Comparison of ENCODE assay signal across 8 mouse cellular contexts in the genomic region with DNA sequence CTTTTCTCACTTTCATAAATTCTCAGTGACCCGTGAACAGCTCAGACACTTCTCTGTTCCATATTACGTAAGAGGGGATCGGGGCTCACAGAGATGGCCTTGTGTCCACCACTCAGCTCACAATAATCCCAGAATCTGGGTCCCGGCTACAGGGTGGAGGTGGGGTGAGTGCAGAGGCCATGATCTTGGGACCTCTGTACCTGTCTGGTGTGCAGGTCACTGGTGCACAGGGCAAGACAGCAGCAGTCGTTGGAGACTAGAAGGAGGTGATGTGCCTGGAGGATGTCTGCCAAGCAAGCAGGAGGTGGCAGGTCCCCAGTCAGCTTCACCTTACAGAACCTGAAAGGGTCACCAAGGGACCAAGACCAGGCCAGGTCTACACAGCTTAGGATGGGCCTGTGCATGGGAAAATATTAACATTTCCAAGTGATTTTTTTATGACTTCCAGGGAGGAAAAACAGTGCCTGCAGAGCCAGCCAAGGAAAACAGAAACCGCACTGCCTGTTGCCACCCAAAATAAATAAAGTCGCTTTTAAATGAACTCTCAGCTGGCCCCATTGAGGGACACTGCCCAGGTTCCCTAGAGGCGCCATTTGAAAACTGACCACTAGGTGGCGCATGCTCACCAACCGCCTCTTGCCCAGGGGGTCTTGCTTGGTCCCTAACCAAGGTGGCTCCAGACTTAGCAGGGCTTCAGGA. TPM values are rescaled to one million over a fixed set of nuclear protein-coding genes. Genes with fewer than 3 reads are reported as not detected.
DNase-seq lines count a peak whose midpoint lies in the region; ATAC-seq and TF ChIP-seq lines count a peak whose summit lies in the region.

No protein-coding gene starts in this region.

- 46% methylated on average over 10 of the region's 10 CpGs for WGBS in forebrain, embryonic 11.5 days
- 37% methylated on average over 10 of the region's 10 CpGs for WGBS in lung, postnatal 0 days
- 39% methylated on average over 10 of the region's 10 CpGs for whole genome bisulfite sequencing in stomach, postnatal 0 days

- no peak overlapping the region for H3K4me3 ChIP-seq in forebrain, embryonic 11.5 days (ENCODE audit: low read depth, low read length)
- H3K4me3 ChIP-seq in lung, postnatal 0 days (ENCODE audit: low read depth, low read length) = no peak overlapping the region
- no peak overlapping the region for H3K4me3 ChIP-seq in stomach, postnatal 0 days (ENCODE audit: low read depth, low read length)

- no peaks in the 10 kb centered on the region for H3K27me3 ChIP-seq in forebrain, embryonic 11.5 days (ENCODE audit: control insufficient read depth, insufficient read depth, low read length)
- H3K27me3 ChIP-seq in lung, postnatal 0 days (replicated peaks; ENCODE audit: insufficient read depth, low read length) = no peaks in the 10 kb centered on the region
- H3K27me3 ChIP-seq in stomach, postnatal 0 days (ENCODE audit: control insufficient read depth, insufficient read depth, low read length) = no peaks in the 10 kb centered on the region

- H3K27ac ChIP-seq in forebrain, embryonic 11.5 days (ENCODE audit: low read depth, low read length) = no peak overlapping the region
- no peak overlapping the region for H3K27ac ChIP-seq in lung, postnatal 0 days (ENCODE audit: low read length)
- peak overlapping the region; percentile 56; the same call in 1 of the 2 replicates for H3K27ac ChIP-seq in stomach, postnatal 0 days (replicated peaks)

- peak; percentile 86 for TF ChIP-seq CTCF in lung, postnatal 0 days (IDR thresholded peaks at IDR 0.05)
- TF ChIP-seq CTCF in stomach, postnatal 0 days (IDR thresholded peaks at IDR 0.05; ENCODE audit: low read depth) = peak; percentile 86

- H3K9ac ChIP-seq in forebrain, embryonic 11.5 days (ENCODE audit: low read length) = no peak overlapping the region
- H3K9ac ChIP-seq in lung, postnatal 0 days (replicated peaks; ENCODE audit: low read depth) = no peak overlapping the region
- no peak overlapping the region for H3K9ac ChIP-seq in stomach, postnatal 0 days (ENCODE audit: low read length)

- TF ChIP-seq EP300 in lung, postnatal 0 days (IDR thresholded peaks at IDR 0.05) = no peak
- no peak for TF ChIP-seq EP300 in stomach, postnatal 0 days (optimal IDR thresholded peaks at IDR 0.05)

- no peaks in the 10 kb centered on the region for H3K36me3 ChIP-seq in forebrain, embryonic 11.5 days (ENCODE audit: control insufficient read depth, insufficient read depth, low read length)
- H3K36me3 ChIP-seq in lung, postnatal 0 days (ENCODE audit: insufficient read depth, low read length) = no peaks in the 10 kb centered on the region
- no peaks in the 10 kb centered on the region for H3K36me3 ChIP-seq in stomach, postnatal 0 days (ENCODE audit: control insufficient read depth, insufficient read depth, low read length)

- 0 out of 2 replicates have a peak, but pooled peaks have one; percentile 15 for ATAC-seq in forebrain, embryonic 11.5 days (replicated peaks; ENCODE audit: low FRiP score)
- ATAC-seq in inflammation-experienced regulatory T-cells, adult 6 months = peak; percentile 10
- ATAC-seq in lung, postnatal 0 days = peak; percentile 41; the same call in 1 of the 2 replicates
- peak; percentile 13; the same call in 1 of the 2 replicates for ATAC-seq in stomach, postnatal 0 days (ENCODE audit: low FRiP score, low TSS enrichment)

- no peaks in the 10 kb centered on the region for H3K9me3 ChIP-seq in forebrain, embryonic 11.5 days (ENCODE audit: control insufficient read depth, low read length)
- no peaks in the 10 kb centered on the region for H3K9me3 ChIP-seq in lung, postnatal 0 days (ENCODE audit: low read length)
- no peaks in the 10 kb centered on the region for H3K9me3 ChIP-seq in stomach, postnatal 0 days (ENCODE audit: control insufficient read depth, low read length)

- H3K4me2 ChIP-seq in forebrain, embryonic 11.5 days (ENCODE audit: low read depth, low read length, severe bottlenecking) = no peak overlapping the region
- H3K4me2 ChIP-seq in lung, postnatal 0 days (replicated peaks; ENCODE audit: low read depth, low read length) = no peak overlapping the region
- 0 out of 2 replicates have a peak overlapping the region, but pooled peaks have one; percentile 0 for H3K4me2 ChIP-seq in stomach, postnatal 0 days (replicated peaks; ENCODE audit: low read depth)

- no peaks in the 10 kb centered on the region for H3K4me1 ChIP-seq in forebrain, embryonic 11.5 days (replicated peaks; ENCODE audit: control insufficient read depth, insufficient read depth, low read length)
- no peaks in the 10 kb centered on the region; the same call in 1 of the 2 replicates for H3K4me1 ChIP-seq in lung, postnatal 0 days (ENCODE audit: insufficient read depth, low read depth, low read length)
- no peaks in the 10 kb centered on the region for H3K4me1 ChIP-seq in stomach, postnatal 0 days (replicated peaks; ENCODE audit: control insufficient read depth, insufficient read depth)

- peak; percentile 11 to 36 for DNase-seq in layer of hippocampus, postnatal 25 days (ENCODE audit: extremely low spot score in 1 of 2, low spot score in 1 of 2)
- no peak for DNase-seq in layer of hippocampus, adult 9-11 months
- peak; percentile 38 for DNase-seq in T-cell, adult 2 months (ENCODE audit: low spot score)
- DNase-seq in forebrain, embryonic 11.5 days (ENCODE audit: low spot score) = peak; percentile 81
- peak; percentile 44 for DNase-seq in lung, postnatal 0 days (ENCODE audit: low spot score)
- peak; percentile 59 for DNase-seq in stomach, postnatal 0 days (ENCODE audit: low spot score)
- no peak for DNase-seq in layer of hippocampus, adult 9-10 months (ENCODE audit: low spot score)

RNA-seq across cellular contexts. Expression of a gene that starts 0.7 kb away (rescaled TPM):
- total RNA-seq in layer of hippocampus, postnatal 25 days (2021) = not detected
- polyA plus RNA-seq in forebrain, embryonic 11.5 days (2014; fragmentation: Nextera tagmentation; extraction: Ambion mirVana) = not detected in 2 replicates
- 100 to 1,000 TPM in 2 of 3 experiments, 10 to 100 TPM in 1; 72.5 to 144 (median 103) TPM for polyA plus RNA-seq in inflammation-experienced regulatory T-cells, adult 6 months (2017; shearing (Covaris generic))
- 1.1 and 2.5 TPM in 2 replicates for polyA plus RNA-seq in lung, postnatal 0 days (2015; fragmentation: Nextera tagmentation; extraction: Ambion mirVana)
- 4.6 and 5.0 TPM in 2 replicates for polyA plus RNA-seq in stomach, postnatal 0 days (2015; fragmentation: Nextera tagmentation; extraction: Ambion mirVana)

RNA-seq across cellular contexts. Expression of a gene that starts 56.9 kb away (rescaled TPM):
- 10 to 100 TPM; 26.2 TPM for total RNA-seq in layer of hippocampus, postnatal 25 days (2021)
- 3.3 and 3.6 TPM in 2 replicates for polyA plus RNA-seq in forebrain, embryonic 11.5 days (2014; fragmentation: Nextera tagmentation; extraction: Ambion mirVana)
- polyA plus RNA-seq in inflammation-experienced regulatory T-cells, adult 6 months (2017; shearing (Covaris generic)) = 10 to 100 TPM in 2 of 3 experiments, 1 to 10 TPM in 1; 4.5 to 16.3 (median 12.8) TPM
- 9.8 and 11.1 TPM in 2 replicates for polyA plus RNA-seq in lung, postnatal 0 days (2015; fragmentation: Nextera tagmentation; extraction: Ambion mirVana)
- 6.1 and 7.0 TPM in 2 replicates for polyA plus RNA-seq in stomach, postnatal 0 days (2015; fragmentation: Nextera tagmentation; extraction: Ambion mirVana)

Comparison
In these comparisons a context has a peak if more than half of its experiments do, and no peak if none do; other contexts are left out.
1. DNase-seq: peak in layer of hippocampus, postnatal 25 days (2 of 2), T-cell, adult 2 months (single experiment), forebrain, embryonic 11.5 days (single experiment), lung, postnatal 0 days (single experiment) and stomach, postnatal 0 days (single experiment); none in layer of hippocampus, adult 9-11 months (single experiment) and layer of hippocampus, adult 9-10 months (single experiment).
2. RNA of a gene that starts 0.7 kb away (polyA plus RNA-seq): 72.5 to 144 TPM in inflammation-experienced regulatory T-cells, adult 6 months; 4.6 to 5.0 TPM in stomach, postnatal 0 days, 1.1 to 2.5 TPM in lung, postnatal 0 days and not detected in forebrain, embryonic 11.5 days; every median in the first group is over 10 times any median in the second.
3. Peak in every context shown above with its lines, with median percentiles within 50 percentile points of each other: ATAC-seq.